Mouse (Mus musculus) activated CD4-positive, CD25-positive, alpha-beta regulatory T cell, adult 9 weeks (primary cell): Measurements from ENCODE around the gene Rassf6. TPM values are rescaled to one million over a fixed set of nuclear protein-coding genes. Genes with fewer than 3 reads are reported as not detected.

Experiments used
- polyA plus RNA-seq: library from polyadenylated mRNA; unstranded; fragments of 100-300 nt; shearing (Covaris generic); gene quantifications from one replicate; pipeline ENCODE4 v1.2.1, GENCODE M21; 2017

The Rassf6 gene
- 1.6 TPM for polyA plus RNA-seq

DNA sequence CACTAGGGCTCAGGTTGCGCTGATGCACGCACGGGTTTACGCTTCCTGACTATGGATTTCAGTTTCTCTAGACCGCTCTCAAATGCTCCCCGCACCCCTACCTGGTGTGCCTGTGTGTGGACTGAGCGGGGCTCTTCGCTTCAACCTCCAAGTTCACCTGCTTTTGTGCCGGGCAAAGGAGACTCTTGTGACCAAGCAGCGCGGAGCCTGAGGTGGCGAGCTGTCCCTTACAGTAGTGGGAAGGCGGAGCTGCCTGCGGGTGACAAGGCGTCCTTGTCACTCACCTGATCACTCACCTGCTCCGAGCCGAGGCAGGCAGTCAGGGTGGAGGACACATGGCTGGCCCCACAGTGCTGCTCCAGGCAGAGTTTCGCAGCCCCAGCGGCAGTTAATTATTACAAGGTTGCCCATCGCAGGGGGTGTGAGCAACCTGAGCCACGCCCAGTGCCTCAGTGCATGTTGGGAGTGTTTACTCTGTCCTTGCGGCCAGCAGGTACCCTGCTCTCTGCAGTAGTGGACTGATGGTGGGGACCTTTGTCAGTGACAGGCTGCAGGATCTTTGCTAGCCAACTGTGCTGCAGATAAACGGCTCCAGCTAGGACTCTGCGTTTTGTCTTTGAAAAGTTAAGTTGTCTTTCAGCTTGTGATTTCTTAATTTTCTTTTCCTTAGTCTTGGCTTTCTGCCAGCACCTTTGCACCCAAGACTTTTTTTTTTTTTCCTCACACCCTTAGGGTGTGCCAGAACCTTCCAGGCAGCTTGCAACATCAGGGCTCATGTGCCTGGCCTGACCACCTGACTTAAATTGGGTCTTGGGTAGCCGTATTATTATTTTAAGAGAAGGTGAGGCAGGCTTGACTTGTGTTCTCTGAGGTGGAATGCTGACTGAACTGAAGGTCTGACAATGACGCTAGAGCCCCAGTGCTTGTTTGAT lies at the start of gene Rassf6:
Gene Rassf6 (minus strand): TSS at position 372 of the 932 bp plus-strand sequence.

GRCm38 (mm10) chr5:90560743-90561142 lies 79.7 kb downstream of the Rassf6 start, which contains the start of gene 5830473C10Rik:
5830473C10Rik (plus strand) TSS chr5:90561107.

Other genes starting within 250 kb of the Rassf6 start
- not detected for gene Alb, start 179.8 kb downstream of the Rassf6 start, polyA plus RNA-seq
- gene Afp, start 149.9 kb downstream of the Rassf6 start, polyA plus RNA-seq, result 4.1 TPM
- not detected for gene Afm, start 121.7 kb downstream of the Rassf6 start, polyA plus RNA-seq
- not detected for gene 5830473C10Rik, start 79.5 kb downstream of the Rassf6 start, polyA plus RNA-seq
- gene Cxcl5, start 118.7 kb upstream of the Rassf6 start, polyA plus RNA-seq, result not detected
- gene Ppbp, start 127.9 kb upstream of the Rassf6 start, polyA plus RNA-seq, result not detected
- not detected for gene Pf4, start 131.8 kb upstream of the Rassf6 start, polyA plus RNA-seq
- 0.88 TPM for gene Cxcl3, start 145.4 kb upstream of the Rassf6 start, polyA plus RNA-seq
- gene Cxcl15, start 153.9 kb upstream of the Rassf6 start, polyA plus RNA-seq, result not detected